Mouse (Mus musculus) layer of hippocampus, postnatal 25 days (tissue): ENCODE measurements around the gene Zmiz1. TPM values are rescaled to one million over a fixed set of nuclear protein-coding genes. Genes with fewer than 3 reads are reported as not detected.

Source experiments
- DNase-seq, 2 experiments: peaks; one replicate each; pipeline ENCODE4 v3.0.0; 2022; ENCODE audit warnings: mixed read lengths in 2 of 2, low spot score in 1 of 2; ENCODE audit errors: extremely low spot score in 1 of 2
- total RNA-seq, 2 experiments: library from RNA; stranded (reverse); gene quantifications; 2 replicates each; pipeline ENCODE4 v1.2.3; 2021

Zmiz1 gene
- total RNA-seq, 2 experiments from 2014 or later, result 82.5 to 105 TPM

GRCm38 (mm10) chr14:25452633-25453025, 6.4 kb upstream of the Zmiz1 start:
- DNase-seq, result no peak

GRCm38 (mm10) chr14:25454066-25454760, 4.8 kb upstream of the Zmiz1 start:
- DNase-seq, result no peak

- peak in 1 of 2 experiments; percentile 46 for DNase-seq
Measured at GRCm38 (mm10) chr14:25456666-25457433, 2.1 kb upstream of the Zmiz1 start.

- DNase-seq, result peak; percentile 88 to 96
Measured at GRCm38 (mm10) chr14:25457434-25457957, 1.5 kb upstream of the Zmiz1 start.

GRCm38 (mm10) chr14:25458111-25459015, 622 bp upstream of the Zmiz1 start:
- DNase-seq, result peak in 1 of 2 experiments; percentile 52

- peak in 1 of 2 experiments; percentile 55 for DNase-seq
Measured at GRCm38 (mm10) chr14:25459394-25459997, 511 bp downstream of the Zmiz1 start.

GRCm38 (mm10) chr14:25459998-25460800, 1.2 kb downstream of the Zmiz1 start:
- peak in 1 of 2 experiments; percentile 40 for DNase-seq

GRCm38 (mm10) chr14:25460801-25461675, 2.1 kb downstream of the Zmiz1 start:
- DNase-seq, result peak; percentile 32 to 46

GRCm38 (mm10) chr14:25461676-25462385, 2.8 kb downstream of the Zmiz1 start:
- no peak for DNase-seq

GRCm38 (mm10) chr14:25462975-25463374, 4.0 kb downstream of the Zmiz1 start:
- no peak for DNase-seq

- DNase-seq, result no peak
Measured at GRCm38 (mm10) chr14:25463919-25464318, 4.9 kb downstream of the Zmiz1 start.

- DNase-seq, result no peak
Measured at GRCm38 (mm10) chr14:25464611-25465307, 5.8 kb downstream of the Zmiz1 start.

- DNase-seq, result no peak
Measured at GRCm38 (mm10) chr14:25466361-25466760, 7.4 kb downstream of the Zmiz1 start.

- no peak for DNase-seq
Measured at GRCm38 (mm10) chr14:25467911-25468668, 9.1 kb downstream of the Zmiz1 start.

GRCm38 (mm10) chr14:25468891-25469529, 10.0 kb downstream of the Zmiz1 start:
- no peak for DNase-seq
